Mouse (Mus musculus) MEL-GATA-1-ER (cell line): ENCODE measurements around the gene Hgf.

Experiments used
- DNase-seq: peaks from one replicate; pipeline ENCODE4 v3.0.0-alpha.2; 2012; ENCODE audit warnings: low read depth; ENCODE audit errors: extremely low read depth

Hgf gene

GRCm38 (mm10) chr5:16553304-16554047 lies at the start of gene Hgf:
Gene Hgf (plus strand): TSS chr5:16553495.
- peak; percentile 45 for DNase-seq

GRCm38 (mm10) chr5:16506702-16507350 lies 46.5 kb upstream of the Hgf start:
- no peak for DNase-seq

GRCm38 (mm10) chr5:16531619-16532277 lies 21.5 kb upstream of the Hgf start:
- no peak for DNase-seq

- peak; percentile 76 for DNase-seq
Measured at GRCm38 (mm10) chr5:16538067-16538466, 15.2 kb upstream of the Hgf start.

GRCm38 (mm10) chr5:16541561-16542116 lies 11.7 kb upstream of the Hgf start:
- DNase-seq = no peak

GRCm38 (mm10) chr5:16547490-16547889 lies 5.8 kb upstream of the Hgf start:
- DNase-seq = no peak

- DNase-seq = no peak
Measured at GRCm38 (mm10) chr5:16552647-16553046, 648 bp upstream of the Hgf start.

GRCm38 (mm10) chr5:16560247-16560646 lies 7.0 kb downstream of the Hgf start:
- DNase-seq = no peak

- no peak for DNase-seq
Measured at GRCm38 (mm10) chr5:16568997-16569396, 15.7 kb downstream of the Hgf start.

- DNase-seq = no peak
Measured at GRCm38 (mm10) chr5:16577882-16578742, 24.8 kb downstream of the Hgf start.

GRCm38 (mm10) chr5:16595699-16596098 lies 42.4 kb downstream of the Hgf start:
- no peak for DNase-seq

- DNase-seq = no peak
Measured at GRCm38 (mm10) chr5:16597996-16598395, 44.7 kb downstream of the Hgf start.

GRCm38 (mm10) chr5:16601463-16601862 lies 48.2 kb downstream of the Hgf start:
- no peak for DNase-seq

GRCm38 (mm10) chr5:16632996-16633395 lies 79.7 kb downstream of the Hgf start:
- no peak for DNase-seq

- DNase-seq = no peak
Measured at GRCm38 (mm10) chr5:16646417-16646816, 93.1 kb downstream of the Hgf start.

GRCm38 (mm10) chr5:16647701-16648100 lies 94.4 kb downstream of the Hgf start:
- DNase-seq = no peak

- DNase-seq = no peak
Measured at GRCm38 (mm10) chr5:16650240-16650639, 96.9 kb downstream of the Hgf start.

- no peak for DNase-seq
Measured at GRCm38 (mm10) chr5:16654022-16654421, 100.7 kb downstream of the Hgf start.
